Mouse (Mus musculus) forebrain, embryonic 14.5 days (tissue): Measurements from ENCODE around the gene Gm4737. TPM values are rescaled to one million over a fixed set of nuclear protein-coding genes. Genes with fewer than 3 reads are reported as not detected.

ENCODE experiments used
- ATAC-seq: fragments of 200-750 bp; cut with Nextera tagmentation; 2 replicates; pipeline ENCODE4 v1.8.0; 2017; ENCODE audit warnings: mild to moderate bottlenecking, moderate library complexity
- DNase-seq: peaks from one replicate; pipeline ENCODE4 v3.0.0-alpha.2; 2015; ENCODE audit warnings: low spot score
- H3K27ac ChIP-seq: fragments of 300-500 bp; sonication (generic); 2 replicates; pipeline ENCODE4 v1.5.1; 2014; ENCODE audit warnings: low read depth, mild to moderate bottlenecking, control low read depth, low read length, moderate library complexity
- H3K27me3 ChIP-seq: fragments of 300-500 bp; sonication (generic); replicated peaks from 2 replicates; pipeline ENCODE4 v1.6.1; 2014; ENCODE audit warnings: low read length, control low read depth, mixed read lengths; ENCODE audit not compliant: control insufficient read depth, insufficient read depth
- H3K36me3 ChIP-seq: fragments of 300-500 bp; sonication (generic); 2 replicates; pipeline ENCODE4 v1.6.1; 2014; ENCODE audit warnings: low read length, control low read depth; ENCODE audit not compliant: control insufficient read depth, insufficient read depth
- H3K4me1 ChIP-seq: fragments of 300-500 bp; sonication (generic); 2 replicates; pipeline ENCODE4 v1.6.1; 2014; ENCODE audit warnings: antibody characterized with exemption, low read length, control low read depth; ENCODE audit not compliant: control insufficient read depth, insufficient read depth
- H3K4me2 ChIP-seq: fragments of 300-500 bp; sonication (generic); 2 replicates; pipeline ENCODE4 v1.6.1; 2014; ENCODE audit warnings: mild to moderate bottlenecking, control low read depth, low read length
- H3K4me3 ChIP-seq: fragments of 300-500 bp; sonication (generic); 2 replicates; pipeline ENCODE4 v1.5.1; 2014; ENCODE audit warnings: low read depth, low read length, control low read depth
- H3K9ac ChIP-seq: fragments of 300-500 bp; sonication (generic); 2 replicates; pipeline ENCODE4 v1.6.1; 2014; ENCODE audit warnings: mild to moderate bottlenecking, low read length, control low read depth, moderate library complexity
- H3K9me3 ChIP-seq: fragments of 300-500 bp; sonication (generic); replicated peaks from 2 replicates; pipeline ENCODE4 v1.6.1; 2016; ENCODE audit warnings: low read length, control low read depth, mixed read lengths; ENCODE audit not compliant: control insufficient read depth
- WGBS: fragments of 180-500 bp; shearing (Covaris S2); extraction: QIAGEN DNeasy Blood & Tissue Kit; methylation state at CpG from one replicate; pipeline ENCODE4 v1.1.7; 2014; 5-methylcytosine and 5-hydroxymethylcytosine counted together
- polyA plus RNA-seq: library from polyadenylated mRNA; unstranded; fragments of >200 nt; fragmentation: Nextera tagmentation; extraction: Ambion mirVana; gene quantifications from 2 replicates; pipeline ENCODE4 v1.2.1, GENCODE M21; 2014

Gm4737 gene
- polyA plus RNA-seq, 1 experiment from 2014 or later: 2.0 TPM

- ATAC-seq (no peak), DNase-seq (no peak)
- Histone ChIP-seq H3K27ac (no peak overlapping the region), H3K4me1 (no peaks in the 10 kb centered on the region), H3K9me3 (no peaks in the 10 kb centered on the region), H3K27me3 (no peaks in the 10 kb centered on the region), H3K4me2 (no peak overlapping the region), H3K4me3 (no peak overlapping the region), H3K9ac (no peak overlapping the region), H3K36me3 (no peaks in the 10 kb centered on the region)
- 76% methylated on average over 3 of the region's 3 CpGs for WGBS
Observed at GRCm38 (mm10) chr16:46146962-46147361, 7.9 kb downstream of the Gm4737 start.

- DNase-seq: no peak
Observed at GRCm38 (mm10) chr16:46122238-46122637, 32.6 kb downstream of the Gm4737 start.

GRCm38 (mm10) chr16:46121420-46121819 is 33.5 kb downstream of the Gm4737 start:
- H3K27ac ChIP-seq: no peak overlapping the region
- no peaks in the 10 kb centered on the region for H3K9me3 ChIP-seq
- no peak overlapping the region for H3K9ac ChIP-seq
- no peak overlapping the region for H3K4me2 ChIP-seq
- DNase-seq (peak; percentile 64), ATAC-seq (peak; percentile 81)
- 49% methylated on average over 2 of the region's 2 CpGs for WGBS
- H3K4me3 ChIP-seq: no peak overlapping the region
- no peaks in the 10 kb centered on the region for H3K4me1 ChIP-seq
- no peaks in the 10 kb centered on the region for H3K36me3 ChIP-seq
- no peaks in the 10 kb centered on the region for H3K27me3 ChIP-seq

More at GRCm38 (mm10) chr16:46122238-46122637, 32.6 kb downstream of the Gm4737 start:
- Histone ChIP-seq H3K4me1 (no peaks in the 10 kb centered on the region), H3K9me3 (no peaks in the 10 kb centered on the region), H3K4me2 (no peak overlapping the region), H3K9ac (no peak overlapping the region), H3K36me3 (no peaks in the 10 kb centered on the region), H3K4me3 (no peak overlapping the region), H3K27me3 (no peaks in the 10 kb centered on the region), H3K27ac (no peak overlapping the region)
- no peak for ATAC-seq

DNA sequence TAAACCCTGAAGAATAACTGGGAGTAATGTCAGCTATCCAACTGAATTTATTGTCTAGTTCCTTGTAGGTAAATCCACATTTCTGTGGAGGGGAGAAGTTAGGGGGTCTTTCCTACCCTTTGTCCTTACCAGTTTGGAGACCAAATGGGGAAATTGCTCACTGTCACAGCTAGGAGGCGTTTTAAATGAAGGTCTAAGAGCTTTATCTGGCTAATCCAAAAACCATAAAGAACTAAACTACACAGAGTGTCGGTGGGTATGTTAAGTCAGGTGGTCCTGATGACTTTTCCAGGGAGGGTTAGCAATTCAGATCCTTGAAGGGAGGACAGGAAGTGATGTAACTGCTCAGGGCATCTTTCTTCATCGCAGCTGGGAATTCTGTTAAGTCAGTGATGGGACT is 34.3 kb downstream of the Gm4737 start:
- Histone ChIP-seq H3K4me3 (no peak overlapping the region), H3K9me3 (no peaks in the 10 kb centered on the region), H3K27me3 (no peaks in the 10 kb centered on the region), H3K27ac (no peak overlapping the region), H3K4me2 (no peak overlapping the region), H3K4me1 (no peaks in the 10 kb centered on the region), H3K36me3 (no peaks in the 10 kb centered on the region), H3K9ac (no peak overlapping the region)
- WGBS: 64% methylated on average over 3 of the region's 3 CpGs
- ATAC-seq (no peak), DNase-seq (no peak)

GRCm38 (mm10) chr16:46120020-46120419 is 34.9 kb downstream of the Gm4737 start, which contains the start of gene Cd96:
Gene Cd96, minus strand, starts transcription at chr16:46120251.
- Histone ChIP-seq H3K4me1 (no peaks in the 10 kb centered on the region), H3K27ac (no peak within 1 kb of the TSS), H3K9me3 (no peaks in the 10 kb centered on the region), H3K27me3 (no peaks in the 10 kb centered on the region), H3K9ac (no peak within 1 kb of the TSS), H3K4me3 (no peak within 1 kb of the TSS), H3K36me3 (no peaks in the 10 kb centered on the region), H3K4me2 (no peak within 1 kb of the TSS)
- ATAC-seq: no peak
- no peak for DNase-seq
- 70% methylated on average over 10 of the region's 10 CpGs for WGBS

- Histone ChIP-seq H3K27me3 (no peaks in the 10 kb centered on the region), H3K9ac (no peak overlapping the region), H3K9me3 (no peaks in the 10 kb centered on the region), H3K36me3 (no peaks in the 10 kb centered on the region), H3K4me1 (no peaks in the 10 kb centered on the region), H3K27ac (no peak overlapping the region), H3K4me3 (no peak overlapping the region), H3K4me2 (no peak overlapping the region)
- ATAC-seq (no peak), DNase-seq (no peak)
- 93% methylated on average over 3 of the region's 3 CpGs for WGBS
Observed at GRCm38 (mm10) chr16:46117645-46118044, 37.2 kb downstream of the Gm4737 start.

- DNase-seq (no peak), ATAC-seq (no peak)
- Histone ChIP-seq H3K4me2 (no peak overlapping the region), H3K4me3 (no peak overlapping the region), H3K9ac (no peak overlapping the region), H3K27ac (no peak overlapping the region), H3K27me3 (no peaks in the 10 kb centered on the region), H3K9me3 (no peaks in the 10 kb centered on the region), H3K36me3 (no peaks in the 10 kb centered on the region), H3K4me1 (no peaks in the 10 kb centered on the region)
- WGBS: 80% methylated on average over 2 of the region's 2 CpGs
Observed at GRCm38 (mm10) chr16:46114727-46115126, 40.1 kb downstream of the Gm4737 start.

- DNase-seq (no peak), ATAC-seq (no peak)
- Histone ChIP-seq H3K4me3 (no peak overlapping the region), H3K27ac (no peak overlapping the region), H3K9me3 (no peaks in the 10 kb centered on the region), H3K4me1 (no peaks in the 10 kb centered on the region), H3K4me2 (no peak overlapping the region), H3K36me3 (no peaks in the 10 kb centered on the region), H3K27me3 (no peaks in the 10 kb centered on the region), H3K9ac (no peak overlapping the region)
- WGBS: 55% methylated on average over 8 of the region's 8 CpGs
Observed at GRCm38 (mm10) chr16:46109536-46109935, 45.3 kb downstream of the Gm4737 start.

DNA sequence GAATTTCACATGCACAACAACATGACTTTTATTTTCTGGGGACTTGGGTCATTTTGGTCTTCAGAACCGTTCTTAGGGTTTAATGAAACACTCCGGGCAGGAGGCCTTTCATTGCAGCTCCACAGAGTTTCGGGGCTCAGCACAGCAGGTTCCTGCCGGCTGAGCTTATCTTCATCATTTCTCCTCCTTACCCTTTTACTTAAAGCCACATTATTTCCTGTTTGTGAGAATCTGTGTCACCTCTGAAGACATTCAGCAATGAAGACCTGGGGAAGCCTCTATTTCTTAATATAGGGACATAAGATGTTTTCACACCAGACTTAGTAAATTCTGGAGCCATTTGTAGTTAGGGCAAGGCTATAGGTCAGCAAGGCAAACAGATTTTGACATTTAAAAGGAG is 47.4 kb downstream of the Gm4737 start:
- Histone ChIP-seq H3K9ac (no peak overlapping the region), H3K27ac (no peak overlapping the region), H3K27me3 (no peaks in the 10 kb centered on the region), H3K36me3 (no peaks in the 10 kb centered on the region), H3K4me1 (no peaks in the 10 kb centered on the region), H3K9me3 (no peaks in the 10 kb centered on the region), H3K4me3 (no peak overlapping the region), H3K4me2 (no peak overlapping the region)
- 51% methylated on average over 4 of the region's 4 CpGs for WGBS
- ATAC-seq (no peak), DNase-seq (no peak)
